Mouse (Mus musculus): ENCODE results near the gene Rftn1. TPM values are rescaled to one million over a fixed set of nuclear protein-coding genes. Genes with fewer than 3 reads are reported as not detected.

The Rftn1 gene
- polyA plus RNA-seq, 1 experiment: not detected

- Histone ChIP-seq H3K27ac (ENCODE audit: insufficient read depth, low read depth, low read length) (no peak overlapping the region), H3K4me3 (ENCODE audit: insufficient read depth, low read depth, low read length) (no peak overlapping the region), H3K4me1 (ENCODE audit: control insufficient read depth, insufficient read depth, low read length) (no peaks in the 10 kb centered on the region)
- TF ChIP-seq POLR2A (IDR thresholded peaks at IDR 0.05; ENCODE audit: insufficient read depth, low read depth, low read length) (no peak), CTCF (IDR thresholded peaks at IDR 0.05; ENCODE audit: insufficient read depth, low read depth, low read length) (no peak)
- 89% methylated on average over 4 of the region's 4 CpGs for WGBS
These were observed 106.5 kb downstream of the Rftn1 start for GRCm38 (mm10) chr17:50083937-50084336.

- no peak overlapping the region for H3K27ac ChIP-seq (ENCODE audit: insufficient read depth, low read depth, low read length)
- whole genome bisulfite sequencing: 58% methylated on average over 3 of the region's 3 CpGs
- no peaks in the 10 kb centered on the region for H3K4me1 ChIP-seq (ENCODE audit: control insufficient read depth, insufficient read depth, low read length)
- H3K4me3 ChIP-seq (ENCODE audit: insufficient read depth, low read depth, low read length): no peak overlapping the region
- TF ChIP-seq POLR2A (IDR thresholded peaks at IDR 0.05; ENCODE audit: insufficient read depth, low read depth, low read length) (no peak), CTCF (IDR thresholded peaks at IDR 0.05; ENCODE audit: insufficient read depth, low read depth, low read length) (no peak)
These were observed 107.5 kb downstream of the Rftn1 start for GRCm38 (mm10) chr17:50082947-50083346.

- TF ChIP-seq POLR2A (IDR thresholded peaks at IDR 0.05; ENCODE audit: insufficient read depth, low read depth, low read length) (no peak), CTCF (IDR thresholded peaks at IDR 0.05; ENCODE audit: insufficient read depth, low read depth, low read length) (no peak)
- Histone ChIP-seq H3K27ac (ENCODE audit: insufficient read depth, low read depth, low read length) (no peak overlapping the region), H3K4me1 (ENCODE audit: control insufficient read depth, insufficient read depth, low read length) (no peaks in the 10 kb centered on the region), H3K4me3 (ENCODE audit: insufficient read depth, low read depth, low read length) (no peak overlapping the region)
- 85% methylated on average over 9 of the region's 9 CpGs for WGBS
These were observed 108.8 kb downstream of the Rftn1 start for GRCm38 (mm10) chr17:50081647-50082046.

DNA sequence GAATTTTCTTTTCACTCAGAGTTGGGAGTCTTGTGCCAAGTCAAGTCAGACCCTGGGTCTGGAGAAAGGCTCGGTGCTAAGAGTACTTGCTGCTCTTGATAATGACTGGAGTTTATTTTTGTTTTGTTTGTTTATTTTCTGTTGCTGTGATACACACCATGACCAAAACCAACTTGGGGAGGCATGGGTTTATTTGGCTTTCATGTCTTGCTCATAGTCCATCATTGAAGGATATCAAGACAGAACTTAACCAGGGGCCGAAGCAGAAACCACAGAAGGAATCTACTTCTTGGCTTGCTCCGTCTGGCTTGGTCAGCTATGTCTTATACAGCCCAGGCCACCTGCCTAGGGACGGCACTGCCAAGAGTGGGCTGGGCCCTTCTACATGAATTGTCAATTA lies 109.5 kb downstream of the Rftn1 start:
- WGBS: 73% methylated on average over 4 of the region's 4 CpGs
- H3K4me1 ChIP-seq (ENCODE audit: control insufficient read depth, insufficient read depth, low read length): no peaks in the 10 kb centered on the region
- no peak for TF ChIP-seq POLR2A (IDR thresholded peaks at IDR 0.05; ENCODE audit: insufficient read depth, low read depth, low read length)
- TF ChIP-seq CTCF (IDR thresholded peaks at IDR 0.05; ENCODE audit: insufficient read depth, low read depth, low read length): no peak
- no peak overlapping the region for H3K27ac ChIP-seq (ENCODE audit: insufficient read depth, low read depth, low read length)
- no peak overlapping the region for H3K4me3 ChIP-seq (ENCODE audit: insufficient read depth, low read depth, low read length)

DNA sequence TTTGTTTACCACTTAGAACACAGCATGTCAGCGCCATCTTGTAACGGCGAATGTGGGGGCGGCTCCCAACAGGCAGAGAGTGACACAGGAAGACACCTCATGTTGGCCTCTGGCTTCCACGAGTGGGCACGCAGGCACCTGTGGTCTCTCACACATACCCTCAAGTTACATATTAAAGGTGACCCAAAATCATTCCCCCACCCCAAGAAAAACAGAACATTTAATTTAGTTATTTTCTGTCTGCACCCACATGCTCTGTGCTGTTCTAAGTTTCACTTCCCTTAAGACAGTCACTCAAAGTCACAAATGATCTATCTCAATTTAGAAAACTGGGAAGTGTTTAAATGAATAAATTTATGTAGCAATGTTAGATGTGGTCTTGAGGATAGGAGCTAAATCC lies 111.7 kb downstream of the Rftn1 start:
- 96% methylated on average over 6 of the region's 6 CpGs for WGBS

GRCm38 (mm10) chr17:50072982-50073965 lies 117.2 kb downstream of the Rftn1 start:
- TF ChIP-seq CTCF (IDR thresholded peaks at IDR 0.05; ENCODE audit: insufficient read depth, low read depth, low read length) (no peak), POLR2A (IDR thresholded peaks at IDR 0.05; ENCODE audit: insufficient read depth, low read depth, low read length) (no peak)
- no peak overlapping the region for H3K27ac ChIP-seq (ENCODE audit: insufficient read depth, low read depth, low read length)
- H3K4me1 ChIP-seq (ENCODE audit: control insufficient read depth, insufficient read depth, low read length): 0 out of 2 replicates have a peak, but pooled peaks cover 3% of the 10 kb centered on the region
- H3K4me3 ChIP-seq (ENCODE audit: insufficient read depth, low read depth, low read length): no peak overlapping the region
- whole genome bisulfite sequencing: 95% methylated on average over 23 of the region's 23 CpGs

More for the DNA sequence above, 111.7 kb downstream of the Rftn1 start:
- Histone ChIP-seq H3K4me1 (ENCODE audit: control insufficient read depth, insufficient read depth, low read length) (no peaks in the 10 kb centered on the region), H3K27ac (ENCODE audit: insufficient read depth, low read depth, low read length) (no peak overlapping the region), H3K4me3 (ENCODE audit: insufficient read depth, low read depth, low read length) (no peak overlapping the region)
- no peak for TF ChIP-seq POLR2A (IDR thresholded peaks at IDR 0.05; ENCODE audit: insufficient read depth, low read depth, low read length)
- TF ChIP-seq CTCF (IDR thresholded peaks at IDR 0.05; ENCODE audit: insufficient read depth, low read depth, low read length): no peak

DNA sequence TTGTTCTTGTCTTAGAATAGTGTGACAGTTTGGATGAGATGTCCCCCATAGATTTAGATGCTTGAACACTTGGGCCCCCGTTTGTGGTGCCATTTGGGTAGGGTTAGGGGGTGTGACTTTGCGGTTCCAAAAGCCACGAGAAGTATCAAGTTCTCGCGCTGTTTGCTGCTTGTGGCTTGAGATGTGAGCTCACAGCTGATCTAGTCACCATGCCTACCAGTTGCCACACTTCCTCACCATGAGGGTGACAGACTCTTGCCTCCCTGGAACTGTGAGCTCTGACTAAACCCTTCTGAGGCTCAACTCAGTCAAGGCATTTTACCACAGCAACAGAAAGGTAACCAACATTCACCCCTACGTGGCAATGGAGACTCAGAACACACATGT lies 118.9 kb downstream of the Rftn1 start:
- 81% methylated on average over 6 of the region's 6 CpGs for WGBS

DNA sequence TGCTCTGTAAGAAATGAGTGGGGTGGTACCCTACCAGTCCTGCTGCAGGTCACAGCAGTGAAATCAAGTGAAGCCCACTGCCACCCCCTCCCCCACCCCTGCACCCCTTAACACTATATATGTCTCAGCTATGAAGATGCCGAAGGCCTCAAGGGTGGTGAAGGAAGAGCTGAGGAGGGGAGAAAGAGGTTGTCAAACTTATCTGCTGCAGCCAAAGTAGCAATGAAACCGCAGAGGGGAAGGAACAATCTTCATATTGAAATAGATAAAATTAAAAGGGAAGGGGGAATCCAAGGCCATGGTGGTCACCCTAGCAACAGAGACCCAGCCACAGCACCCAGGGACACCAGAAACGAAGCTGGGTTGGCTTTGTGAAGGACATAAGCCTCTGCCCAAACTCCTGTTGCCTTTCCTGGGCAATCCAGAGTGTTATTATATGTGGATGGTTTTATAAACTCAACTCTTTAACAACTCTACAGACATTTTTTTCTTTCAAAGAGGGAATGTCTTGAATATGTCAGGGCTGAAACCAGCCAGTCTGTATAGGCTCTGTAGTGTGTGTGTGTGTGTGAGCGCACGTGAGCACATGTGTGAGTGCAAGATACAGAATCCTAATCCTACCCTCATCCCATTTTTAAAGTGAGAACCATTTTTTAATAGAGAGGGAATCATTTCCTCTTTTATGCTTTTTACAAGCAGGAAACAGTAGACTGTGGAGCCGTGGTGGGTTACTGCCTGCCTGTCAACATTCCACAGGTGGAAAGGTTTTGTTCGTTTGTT lies 119.5 kb downstream of the Rftn1 start:
- Histone ChIP-seq H3K27ac (ENCODE audit: insufficient read depth, low read depth, low read length) (no peak overlapping the region), H3K4me1 (ENCODE audit: control insufficient read depth, insufficient read depth, low read length) (0 out of 2 replicates have a peak, but pooled peaks cover 3% of the 10 kb centered on the region), H3K4me3 (ENCODE audit: insufficient read depth, low read depth, low read length) (no peak overlapping the region)
- 94% methylated on average over 7 of the region's 7 CpGs for WGBS
- TF ChIP-seq CTCF (IDR thresholded peaks at IDR 0.05; ENCODE audit: insufficient read depth, low read depth, low read length) (no peak), POLR2A (IDR thresholded peaks at IDR 0.05; ENCODE audit: insufficient read depth, low read depth, low read length) (no peak)

More for the DNA sequence above, 118.9 kb downstream of the Rftn1 start:
- 0 out of 2 replicates have a peak, but pooled peaks cover 3% of the 10 kb centered on the region for H3K4me1 ChIP-seq (ENCODE audit: control insufficient read depth, insufficient read depth, low read length)
- H3K4me3 ChIP-seq (ENCODE audit: insufficient read depth, low read depth, low read length): no peak overlapping the region
- H3K27ac ChIP-seq (ENCODE audit: insufficient read depth, low read depth, low read length): no peak overlapping the region
- TF ChIP-seq POLR2A (IDR thresholded peaks at IDR 0.05; ENCODE audit: insufficient read depth, low read depth, low read length): no peak
- no peak for TF ChIP-seq CTCF (IDR thresholded peaks at IDR 0.05; ENCODE audit: insufficient read depth, low read depth, low read length)
